Mouse (Mus musculus) E14TG2a.4 (cell line): Measurements from ENCODE around the gene Galnt17.

Source experiments
- H3K27me3 ChIP-seq: 2 replicates; pipeline ENCODE4 v1.6.1; 2014; ENCODE audit warnings: low read length, control low read depth; ENCODE audit not compliant: insufficient read depth
- H3K36me3 ChIP-seq: 2 replicates; pipeline ENCODE4 v1.6.1; 2014; ENCODE audit warnings: low read length, control low read depth; ENCODE audit not compliant: insufficient read depth
- H3K4me1 ChIP-seq: replicated peaks from 2 replicates; pipeline ENCODE4 v1.6.1; 2014; ENCODE audit warnings: low read depth, low read length, control low read depth
- H3K4me3 ChIP-seq: replicated peaks from 2 replicates; pipeline ENCODE4 v1.5.1; 2014; ENCODE audit warnings: mild to moderate bottlenecking, low read length
- H3K9me3 ChIP-seq: 2 replicates; pipeline ENCODE4 v1.6.1; 2014; ENCODE audit warnings: low read length, control low read depth
- CTCF ChIP-seq: conservative IDR thresholded peaks from 2 replicates; pipeline ENCODE4 v1.5.1; 2014; ENCODE audit warnings: low read length
- NANOG ChIP-seq: IDR thresholded peaks from 2 replicates; pipeline ENCODE4 v1.6.1; 2014; ENCODE audit warnings: borderline replicate concordance, low read length, mixed read lengths
- POU5F1 ChIP-seq: IDR thresholded peaks from 2 replicates; pipeline ENCODE4 v1.6.1; 2014; ENCODE audit warnings: low read length, borderline replicate concordance

Galnt17 gene

DNA sequence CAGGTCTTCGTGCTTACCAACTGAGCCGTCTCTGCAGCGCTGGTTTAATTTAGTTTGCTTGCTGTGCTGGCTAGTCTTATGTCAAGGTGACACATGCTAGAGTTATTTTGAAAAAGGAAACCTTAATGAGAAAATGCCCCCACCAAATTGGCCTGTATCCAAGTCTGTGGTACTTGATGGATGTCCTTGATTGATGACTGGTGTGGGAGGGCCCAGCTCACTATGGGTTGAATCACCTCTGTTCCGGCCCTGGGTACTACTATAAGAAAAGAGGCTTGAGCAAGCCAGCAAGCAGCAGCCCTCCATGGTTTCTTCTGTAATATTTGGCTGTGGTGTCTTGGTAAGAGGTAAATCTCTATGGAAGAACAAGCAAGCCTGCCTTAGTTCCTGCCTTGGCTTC lies 165.7 kb downstream of the Galnt17 start:
- Histone ChIP-seq H3K9me3 (no peaks in the 10 kb centered on the region), H3K36me3 (no peaks in the 10 kb centered on the region), H3K27me3 (no peaks in the 10 kb centered on the region), H3K4me1 (no peaks in the 10 kb centered on the region), H3K4me3 (no peak overlapping the region)
- no peak for TF ChIP-seq NANOG
- no peak for TF ChIP-seq CTCF
- no peak for TF ChIP-seq POU5F1

DNA sequence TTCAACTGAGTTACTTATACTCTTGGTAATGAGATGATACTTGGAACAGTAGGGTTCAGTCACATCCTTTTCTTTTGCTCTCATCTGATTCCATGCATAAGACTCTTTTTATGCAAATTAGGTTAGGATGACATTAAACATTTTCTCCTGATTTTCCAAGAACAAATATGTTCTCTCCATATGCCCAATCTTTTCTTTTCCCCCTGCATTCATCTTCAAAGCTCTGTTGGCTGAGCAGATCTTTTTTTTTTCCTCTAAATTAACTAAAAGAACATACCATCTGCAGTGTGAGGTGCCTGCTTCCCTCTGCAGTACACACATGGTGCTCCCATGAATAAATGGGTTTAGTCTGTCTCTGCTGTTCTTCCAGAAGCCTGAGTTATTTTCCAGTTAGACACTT lies 173.5 kb downstream of the Galnt17 start:
- Histone ChIP-seq H3K9me3 (no peaks in the 10 kb centered on the region), H3K4me1 (no peaks in the 10 kb centered on the region), H3K4me3 (no peak overlapping the region), H3K36me3 (no peaks in the 10 kb centered on the region), H3K27me3 (no peaks in the 10 kb centered on the region)
- no peak for TF ChIP-seq POU5F1
- no peak for TF ChIP-seq CTCF
- no peak for TF ChIP-seq NANOG

DNA sequence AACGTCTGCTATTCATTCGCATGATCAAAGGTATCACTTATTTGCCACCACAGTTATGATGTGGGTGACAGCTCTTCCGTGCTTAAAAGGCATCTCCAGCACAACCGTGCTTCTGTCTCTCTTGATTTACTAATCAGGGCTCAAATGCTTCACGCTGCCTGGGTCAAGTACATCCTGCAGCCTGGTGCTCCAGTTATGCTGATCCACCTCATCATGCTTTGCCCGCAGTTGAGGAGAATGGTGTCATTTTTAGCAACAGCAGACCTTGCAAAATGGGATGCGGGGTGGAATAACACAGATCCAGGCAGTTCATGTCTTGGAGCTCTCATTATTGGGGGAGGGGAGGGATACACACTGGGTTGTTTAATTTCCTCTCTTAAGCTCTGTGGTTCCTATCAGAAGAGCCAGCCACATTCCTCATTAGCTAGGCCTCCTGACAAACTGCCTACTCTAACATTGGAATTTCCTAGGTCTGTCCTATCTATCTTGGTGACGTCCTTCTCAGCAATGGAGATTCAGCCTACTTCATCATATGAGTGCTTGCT lies 187.9 kb downstream of the Galnt17 start:
- H3K36me3 ChIP-seq, result no peaks in the 10 kb centered on the region
- H3K4me1 ChIP-seq, result no peaks in the 10 kb centered on the region

DNA sequence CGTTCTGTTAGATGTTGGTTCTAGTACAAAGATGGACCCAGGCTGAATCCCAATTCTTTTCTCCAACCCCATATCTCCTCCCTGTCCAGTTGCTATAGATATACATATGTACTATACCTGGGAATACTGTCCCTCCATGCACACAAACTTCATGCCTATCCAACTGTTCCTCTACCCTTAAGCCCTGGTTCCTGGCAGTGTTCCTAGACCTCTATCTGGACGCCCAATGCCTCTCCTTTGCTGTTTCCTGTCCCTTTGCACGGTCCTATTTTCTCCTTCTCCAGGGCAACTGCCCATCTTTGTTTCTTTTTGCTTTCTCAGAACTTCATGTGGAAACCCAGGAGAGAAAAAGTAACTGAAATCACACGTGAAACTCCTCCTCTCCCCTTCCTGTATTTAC lies 188.4 kb downstream of the Galnt17 start:
- Histone ChIP-seq H3K36me3 (no peaks in the 10 kb centered on the region), H3K27me3 (no peaks in the 10 kb centered on the region), H3K4me3 (no peak overlapping the region), H3K4me1 (no peaks in the 10 kb centered on the region), H3K9me3 (no peaks in the 10 kb centered on the region)
- no peak for TF ChIP-seq POU5F1
- TF ChIP-seq NANOG, result no peak
- TF ChIP-seq CTCF, result no peak

More for the DNA sequence above, 187.9 kb downstream of the Galnt17 start:
- TF ChIP-seq NANOG (no peak), POU5F1 (no peak), CTCF (no peak)
- Histone ChIP-seq H3K4me3 (no peak overlapping the region), H3K27me3 (no peaks in the 10 kb centered on the region), H3K9me3 (no peaks in the 10 kb centered on the region)

DNA sequence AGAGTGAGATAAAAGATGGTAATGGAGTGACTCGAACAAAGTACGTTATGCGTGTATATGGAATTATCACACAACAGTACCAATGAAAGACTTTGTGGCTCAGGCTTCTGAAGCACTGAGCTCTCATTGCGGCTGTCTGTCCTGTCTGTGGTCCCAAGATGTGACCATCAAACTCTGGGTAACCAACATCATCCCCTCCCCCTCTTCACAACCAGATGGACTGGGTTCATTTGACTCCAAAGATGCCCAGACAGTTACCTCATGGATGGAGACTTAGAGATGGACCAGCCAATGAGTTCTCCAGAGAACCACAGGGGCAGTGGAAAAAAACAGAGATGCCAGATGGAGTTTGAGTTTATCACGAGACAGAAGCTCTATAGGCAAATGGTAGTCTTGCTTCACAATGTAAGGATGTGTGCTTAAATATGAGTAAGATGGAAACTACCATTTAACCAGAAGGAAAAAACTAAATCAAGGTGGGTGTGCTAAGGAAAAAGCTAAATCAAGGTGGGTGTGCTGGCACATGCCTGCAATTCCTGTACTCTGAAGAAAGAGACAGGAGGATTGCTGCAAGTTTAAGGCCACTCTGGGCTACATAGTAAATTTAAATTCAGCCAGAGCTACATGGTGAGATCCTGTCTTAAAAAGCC lies 190.8 kb downstream of the Galnt17 start:
- H3K27me3 ChIP-seq, result no peaks in the 10 kb centered on the region

DNA sequence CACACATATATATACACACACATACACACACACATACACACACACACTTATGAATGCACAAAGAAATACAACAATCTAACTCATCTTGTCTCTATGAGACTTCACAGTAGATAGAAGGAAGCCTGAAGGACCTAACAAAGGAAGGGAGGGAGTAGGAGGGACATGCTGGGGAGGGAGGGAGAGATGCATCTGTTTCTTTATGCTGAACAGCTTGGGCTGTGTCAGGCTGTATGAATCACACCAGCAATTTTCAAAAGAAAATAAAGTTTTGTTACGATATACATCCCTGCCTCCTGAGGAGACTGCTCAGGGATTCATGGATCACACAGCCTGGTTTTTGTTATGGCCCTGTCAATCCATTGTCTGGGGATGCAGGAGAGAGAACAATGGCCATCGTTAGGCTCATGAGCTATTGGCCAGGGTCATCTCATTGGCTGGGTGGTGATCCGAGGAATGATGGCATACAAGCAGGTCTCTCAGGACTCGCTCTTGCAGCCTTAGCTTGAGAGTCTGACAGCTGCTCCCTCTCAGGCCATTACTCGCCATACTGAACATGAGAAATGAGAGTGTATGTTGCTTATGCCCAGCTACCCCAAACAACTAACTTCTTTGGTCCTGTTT lies 194.3 kb downstream of the Galnt17 start:
- Histone ChIP-seq H3K4me3 (no peak overlapping the region), H3K27me3 (no peaks in the 10 kb centered on the region), H3K9me3 (peaks cover 9% of the 10 kb centered on the region; the same call in 1 of the 2 replicates), H3K36me3 (no peaks in the 10 kb centered on the region), H3K4me1 (peaks cover 11% of the 10 kb centered on the region)
- no peak for TF ChIP-seq POU5F1
- no peak for TF ChIP-seq NANOG
- no peak for TF ChIP-seq CTCF

More for the DNA sequence above, 190.8 kb downstream of the Galnt17 start:
- Histone ChIP-seq H3K36me3 (no peaks in the 10 kb centered on the region), H3K4me1 (no peaks in the 10 kb centered on the region), H3K9me3 (no peaks in the 10 kb centered on the region), H3K4me3 (no peak overlapping the region)
- no peak for TF ChIP-seq CTCF
- no peak for TF ChIP-seq NANOG
- TF ChIP-seq POU5F1, result no peak

DNA sequence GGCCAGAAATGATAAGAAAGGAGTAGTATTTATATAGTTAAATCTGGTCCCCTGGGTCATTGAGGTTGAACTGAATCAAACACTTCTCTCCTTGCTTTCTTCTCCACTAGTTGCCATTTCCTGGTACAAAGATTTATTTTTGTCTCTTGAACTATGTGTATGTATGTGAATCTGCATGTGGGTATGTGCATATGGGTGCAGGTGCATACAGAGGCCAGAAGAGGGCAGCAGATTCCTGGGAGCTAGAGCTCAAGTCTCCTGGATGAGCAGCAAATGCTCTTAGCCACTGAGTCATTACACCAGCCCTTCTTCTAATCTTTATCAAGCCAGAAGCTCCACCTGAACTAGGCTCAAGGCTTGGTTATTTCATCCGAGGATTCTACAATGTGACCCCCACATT lies 201.1 kb downstream of the Galnt17 start:
- Histone ChIP-seq H3K36me3 (no peaks in the 10 kb centered on the region), H3K27me3 (no peaks in the 10 kb centered on the region), H3K4me3 (no peak overlapping the region), H3K4me1 (peaks cover 11% of the 10 kb centered on the region), H3K9me3 (peaks cover 31% of the 10 kb centered on the region)
- no peak for TF ChIP-seq NANOG
- peak; percentile 48 for TF ChIP-seq CTCF

DNA sequence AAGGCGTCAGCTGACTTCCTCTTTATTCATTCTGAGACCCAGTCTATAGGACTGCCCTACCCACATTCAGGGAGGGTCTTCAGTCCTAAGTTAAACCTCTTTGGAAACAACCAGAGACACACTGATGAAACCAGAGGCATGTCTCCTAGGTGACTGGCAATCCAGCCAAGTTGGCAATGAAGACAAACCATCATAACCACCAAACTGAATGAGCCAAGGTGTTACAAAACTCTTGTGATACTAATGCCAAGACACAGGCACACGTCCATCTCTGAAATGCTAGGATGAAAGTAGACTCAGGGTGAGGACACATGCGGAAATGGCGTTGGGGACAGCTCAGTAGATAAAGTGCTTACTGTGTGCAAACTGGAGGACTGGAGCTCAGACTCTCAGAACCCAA lies 211.5 kb downstream of the Galnt17 start:
- TF ChIP-seq NANOG, result no peak
- no peak for TF ChIP-seq CTCF
- TF ChIP-seq POU5F1, result no peak

More for the DNA sequence above, 211.5 kb downstream of the Galnt17 start:
- peaks cover 32% of the 10 kb centered on the region for H3K4me1 ChIP-seq
- peaks cover 51% of the 10 kb centered on the region for H3K9me3 ChIP-seq
- H3K27me3 ChIP-seq, result no peaks in the 10 kb centered on the region
- H3K36me3 ChIP-seq, result no peaks in the 10 kb centered on the region
- H3K4me3 ChIP-seq, result no peak overlapping the region
